Mouse (Mus musculus) bone marrow macrophage, adult 2 months (primary cell): ENCODE results near the gene Smtnl2.

Experiments
- CTCF ChIP-seq: IDR thresholded peaks from 2 replicates; pipeline ENCODE4 v1.5.1; 2012; ENCODE audit warnings: low read depth, mild to moderate bottlenecking, low read length, moderate library complexity
- POLR2A ChIP-seq: IDR thresholded peaks from 2 replicates; pipeline ENCODE4 v1.6.1; 2012; ENCODE audit warnings: mild to moderate bottlenecking, low read depth, low read length, borderline replicate concordance

GRCm38 (mm10) chr11:72379351-72379750, 32.2 kb downstream of the Smtnl2 start:
- no peak for TF ChIP-seq CTCF
- no peak for TF ChIP-seq POLR2A
